Mouse (Mus musculus) CH12.LX (cell line): ENCODE results near the gene Tex264. TPM values are rescaled to one million over a fixed set of nuclear protein-coding genes. Genes with fewer than 3 reads are reported as not detected.

Source experiments
- DNase-seq: peaks from one replicate; pipeline ENCODE4 v3.0.0-alpha.2; 2013; ENCODE audit errors: extremely low read depth
- H3K27ac ChIP-seq: 2 replicates; pipeline ENCODE4 v1.5.1; 2012; ENCODE audit warnings: low read depth, mild to moderate bottlenecking, control low read depth, moderate library complexity; ENCODE audit not compliant: insufficient read depth
- H3K27me3 ChIP-seq: replicated peaks from 2 replicates; pipeline ENCODE3; 2012; ENCODE audit warnings: inconsistent platforms
- H3K36me3 ChIP-seq, 2 experiments: replicated peaks in 1 of 2; 2 replicates each; pipeline versions ENCODE3 to v1.6.1; 2012; ENCODE audit warnings: inconsistent platforms in 1 of 2, low read length in 1 of 2, mild to moderate bottlenecking in 1 of 2, mixed read lengths in 1 of 2, moderate library complexity in 1 of 2; ENCODE audit not compliant: control insufficient read depth in 1 of 2, insufficient read depth in 1 of 2
- H3K4me1 ChIP-seq, 2 experiments: 2 replicates each; pipeline ENCODE4 v1.6.1; 2012; ENCODE audit warnings: inconsistent platforms in 1 of 2, moderate library complexity in 1 of 2; ENCODE audit not compliant: insufficient read depth in 2 of 2, control insufficient read depth in 1 of 2
- H3K4me2 ChIP-seq: 2 replicates; pipeline ENCODE4 v1.6.1; 2012; ENCODE audit warnings: low read depth, mild to moderate bottlenecking, control low read depth; ENCODE audit not compliant: poor library complexity, insufficient read depth, severe bottlenecking
- H3K4me3 ChIP-seq, 3 experiments: fragments of 150-350 bp in 1 of 3; sonication (generic) in 1 of 3; replicated peaks in 1 of 3; 2 replicates each; pipeline versions ENCODE3 to v1.5.1; 2011 to 2012; ENCODE audit warnings: low read depth in 2 of 3, low read length in 2 of 3, mild to moderate bottlenecking in 2 of 3, moderate library complexity in 2 of 3, control low read depth in 1 of 3, improper control_type of control experiment in 1 of 3, inconsistent platforms in 1 of 3, mixed read lengths in 1 of 3; ENCODE audit not compliant: poor library complexity in 1 of 3
- H3K79me2 ChIP-seq: replicated peaks from 2 replicates; pipeline ENCODE4 v1.6.1; 2012; ENCODE audit warnings: mild to moderate bottlenecking, moderate library complexity; ENCODE audit not compliant: control insufficient read depth, poor library complexity, insufficient read depth, severe bottlenecking; ENCODE audit errors: extremely low read depth
- H3K9ac ChIP-seq: 2 replicates; pipeline ENCODE4 v1.6.1; 2012; ENCODE audit warnings: low read depth, mild to moderate bottlenecking, control low read depth, moderate library complexity; ENCODE audit not compliant: insufficient read depth
- H3K9me3 ChIP-seq: replicated peaks from 2 replicates; pipeline ENCODE3; 2012; ENCODE audit warnings: low read length, inconsistent platforms, mixed read lengths
- CHD2 ChIP-seq: IDR thresholded peaks from 2 replicates; pipeline ENCODE4 v1.6.1; 2011; ENCODE audit warnings: low read length, improper control_type of control experiment
- E2F4 ChIP-seq: IDR thresholded peaks from 2 replicates; pipeline ENCODE4 v1.6.1; 2011; ENCODE audit warnings: low read depth, low read length, improper control_type of control experiment; ENCODE audit not compliant: insufficient replicate concordance
- ELF1 ChIP-seq: IDR thresholded peaks from 2 replicates; pipeline ENCODE4 v1.6.1; 2014; ENCODE audit warnings: low read depth, mild to moderate bottlenecking, inconsistent platforms, low read length, improper control_type of control experiment
- GABPA ChIP-seq: IDR thresholded peaks from 2 replicates; pipeline ENCODE4 v1.6.1; 2012; ENCODE audit warnings: low read depth, low read length, improper control_type of control experiment, inconsistent platforms; ENCODE audit not compliant: insufficient replicate concordance
- IRF4 ChIP-seq: IDR thresholded peaks from 2 replicates; pipeline ENCODE4 v1.6.1; 2014; ENCODE audit warnings: low read depth, mild to moderate bottlenecking, inconsistent platforms, low read length, improper control_type of control experiment
- JUN ChIP-seq: IDR thresholded peaks from 2 replicates; pipeline ENCODE4 v1.6.1; 2011; ENCODE audit warnings: low read depth, mild to moderate bottlenecking, low read length, improper control_type of control experiment, moderate library complexity; ENCODE audit not compliant: insufficient read depth
- JUND ChIP-seq: conservative IDR thresholded peaks from 2 replicates; pipeline ENCODE4 v1.6.1; 2011; ENCODE audit warnings: low read depth, low read length, improper control_type of control experiment
- KAT2A ChIP-seq: IDR thresholded peaks from 2 replicates; pipeline ENCODE4 v1.6.1; 2012; ENCODE audit warnings: low read length, improper control_type of control experiment, inconsistent platforms; ENCODE audit not compliant: insufficient replicate concordance
- MYC ChIP-seq: IDR thresholded peaks from 2 replicates; pipeline ENCODE4 v1.6.1; 2011; ENCODE audit warnings: low read depth, mild to moderate bottlenecking, improper control_type of control experiment, low read length
- NRF1 ChIP-seq: IDR thresholded peaks from 2 replicates; pipeline ENCODE4 v1.6.1; 2014; ENCODE audit warnings: low read depth, mild to moderate bottlenecking, inconsistent platforms, low read length, improper control_type of control experiment, moderate library complexity
- POLR2A ChIP-seq: IDR thresholded peaks from 2 replicates; pipeline ENCODE4 v1.6.1; 2011; ENCODE audit warnings: low read depth, mild to moderate bottlenecking, improper control_type of control experiment, low read length
- POLR2AphosphoS2 ChIP-seq: IDR thresholded peaks from 2 replicates; pipeline ENCODE4 v1.6.1; 2011; ENCODE audit warnings: low read depth, low read length, improper control_type of control experiment
- SIN3A ChIP-seq: IDR thresholded peaks from 2 replicates; pipeline ENCODE4 v1.6.1; 2012; ENCODE audit warnings: low read length, improper control_type of control experiment, inconsistent platforms
- TBP ChIP-seq: conservative IDR thresholded peaks from 2 replicates; pipeline ENCODE4 v1.6.1; 2011; ENCODE audit warnings: low read depth, low read length, improper control_type of control experiment
- TCF12 ChIP-seq: IDR thresholded peaks from 2 replicates; pipeline ENCODE4 v1.6.1; 2014; ENCODE audit warnings: low read depth, mild to moderate bottlenecking, inconsistent platforms, low read length, improper control_type of control experiment
- UBTF ChIP-seq: IDR thresholded peaks from 2 replicates; pipeline ENCODE4 v1.6.1; 2012; ENCODE audit warnings: low read depth, mild to moderate bottlenecking, inconsistent platforms, low read length, improper control_type of control experiment, moderate library complexity
- USF1 ChIP-seq: IDR thresholded peaks from 2 replicates; pipeline ENCODE4 v1.6.1; 2014; ENCODE audit warnings: low read depth, mild to moderate bottlenecking, inconsistent platforms, low read length, improper control_type of control experiment
- ZC3H11A ChIP-seq: IDR thresholded peaks from 2 replicates; pipeline ENCODE4 v1.6.1; 2012; ENCODE audit warnings: low read depth, mild to moderate bottlenecking, inconsistent platforms, low read length, improper control_type of control experiment
- ZKSCAN1 ChIP-seq: IDR thresholded peaks from 2 replicates; pipeline ENCODE4 v1.6.1; 2012; ENCODE audit warnings: low read depth, inconsistent platforms, low read length, improper control_type of control experiment, borderline replicate concordance
- ZMIZ1 ChIP-seq: IDR thresholded peaks from 2 replicates; pipeline ENCODE4 v1.6.1; 2012; ENCODE audit warnings: low read depth, mild to moderate bottlenecking, inconsistent platforms, low read length, improper control_type of control experiment
- dilution Hi-C: fragments of 300-500 bp; cut with MboI; formaldehyde crosslinking; loops from 2 replicates; pipeline ENCODE4 v1.14.3; 2020; ENCODE audit warnings: low sequenced_read_pairs; ENCODE audit not compliant: extremely low pct_unique_long_range_greater_than_20kb, extremely low pct_ligation_motif_present
- in situ Hi-C: fragments of 300-500 bp; cut with MboI; formaldehyde crosslinking; loops from 3 replicates; pipeline ENCODE4 v1.14.3; 2019; ENCODE audit warnings: low sequenced_read_pairs, low pct_ligation_motif_present, low pct_unique_long_range_greater_than_20kb, mixed read lengths
- polyA plus RNA-seq: library from polyadenylated mRNA; unstranded; fragments of >175 nt; gene quantifications from 2 replicates; pipeline ENCODE4 v1.2.1, GENCODE M21; 2012; ENCODE audit warnings: low read depth; ENCODE audit not compliant: insufficient read length
- total RNA-seq, 2 experiments: library from RNA; depleted of rRNA; stranded (reverse); fragments of 300-350 nt in 1 of 2; fragments of >200 nt in 1 of 2; gene quantifications; 2 replicates each; pipeline ENCODE4 v1.2.3; 2012 to 2014

Tex264 gene
- total and polyA plus RNA-seq, 3 experiments: 34.3 to 54.8 (median 45.3) TPM

DNA sequence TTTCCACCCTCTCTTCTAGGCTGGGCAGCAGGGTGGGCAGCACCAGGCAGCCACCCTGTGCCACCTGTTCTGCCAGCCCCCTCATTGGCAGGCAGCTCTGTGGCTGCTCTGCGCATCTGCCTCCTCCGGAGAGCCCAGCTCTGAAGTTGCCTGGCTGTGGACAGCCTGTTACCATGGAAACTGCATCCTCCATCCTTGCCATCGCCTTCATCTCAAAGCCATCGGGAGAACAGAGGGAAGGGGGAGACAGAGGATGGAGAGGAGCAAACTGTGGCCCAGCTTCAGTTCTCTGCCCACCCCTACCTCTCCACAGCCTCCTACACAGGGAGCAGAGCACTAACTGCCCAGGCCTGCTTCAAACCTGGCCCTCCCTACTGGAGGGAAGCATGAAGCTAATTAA, 21.3 kb downstream of the Tex264 start:
- no peaks in the 10 kb centered on the region for H3K9me3 ChIP-seq
- dilution Hi-C loops (no loop called here), in situ Hi-C loops (loop anchor here (25.0 kb wide), 1 partner anchor 623 kb away; the partner anchor contains the start of genes Cish and Mapkapk3)
- H3K4me1 ChIP-seq: no peaks in the 10 kb centered on the region
- no peaks in the 10 kb centered on the region for H3K79me2 ChIP-seq
- no peak overlapping the region for H3K9ac ChIP-seq
- H3K27ac ChIP-seq: no peak overlapping the region
- no peaks in the 10 kb centered on the region for H3K27me3 ChIP-seq
- TF ChIP-seq ZC3H11A (no peak), NRF1 (no peak), TBP (no peak), GABPA (no peak), MYC (no peak), USF1 (no peak), ELF1 (no peak), ZMIZ1 (no peak), POLR2A (no peak), E2F4 (no peak), IRF4 (no peak), UBTF (no peak), CHD2 (no peak), POLR2AphosphoS2 (no peak), SIN3A (no peak), JUND (no peak), ZKSCAN1 (no peak)
- TF ChIP-seq, all 38 proteins: peak for 0
- H3K36me3 ChIP-seq: peaks cover 33 to 97% of the 10 kb centered on the region in 2 experiments
- H3K4me2 ChIP-seq: no peak overlapping the region
- no peak overlapping the region for H3K4me3 ChIP-seq
- no peak for DNase-seq

DNA sequence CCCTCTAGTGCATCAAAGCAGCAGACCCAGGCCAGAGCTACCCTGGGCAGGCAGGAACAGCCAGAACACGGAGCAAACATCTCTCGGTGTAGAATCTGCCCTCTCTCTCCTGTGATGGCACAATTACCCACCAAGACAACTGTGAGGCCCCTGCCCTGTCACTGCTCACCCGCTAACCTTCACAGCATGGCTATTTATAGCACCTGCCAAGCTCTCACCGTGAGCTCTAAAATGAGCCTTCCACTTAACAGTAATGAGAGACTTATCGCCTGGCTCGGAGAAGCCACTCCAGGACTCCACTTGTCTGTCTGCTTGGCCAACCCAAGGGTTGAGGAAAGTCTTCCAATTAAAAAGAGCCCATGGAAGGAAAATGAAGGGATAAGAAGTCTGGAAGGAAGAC, 22.5 kb downstream of the Tex264 start:
- H3K27ac ChIP-seq: no peak overlapping the region
- H3K79me2 ChIP-seq: no peaks in the 10 kb centered on the region
- H3K4me2 ChIP-seq: no peak overlapping the region
- peaks cover 40 to 97% of the 10 kb centered on the region in 2 experiments for H3K36me3 ChIP-seq
- no peak for DNase-seq
- H3K9ac ChIP-seq: no peak overlapping the region
- dilution Hi-C loops (no loop called here), in situ Hi-C loops (loop anchor here (25.0 kb wide), 1 partner anchor 624 kb away; the partner anchor contains the start of genes Cish and Mapkapk3)
- no peaks in the 10 kb centered on the region for H3K27me3 ChIP-seq
- no peak overlapping the region for H3K4me3 ChIP-seq
- TF ChIP-seq KAT2A (no peak), JUN (no peak), ELF1 (no peak), TCF12 (no peak), MYC (no peak), GABPA (no peak)
- no peaks in the 10 kb centered on the region for H3K4me1 ChIP-seq
- no peaks in the 10 kb centered on the region for H3K9me3 ChIP-seq
